Mouse (Mus musculus): ENCODE data around the gene Gm3336. TPM values are rescaled to one million over a fixed set of nuclear protein-coding genes. Genes with fewer than 3 reads are reported as not detected.

Gm3336 gene
- polyA plus RNA-seq (2014; fragmentation: Nextera tagmentation; extraction: Ambion mirVana), result not detected in 2 replicates

DNA sequence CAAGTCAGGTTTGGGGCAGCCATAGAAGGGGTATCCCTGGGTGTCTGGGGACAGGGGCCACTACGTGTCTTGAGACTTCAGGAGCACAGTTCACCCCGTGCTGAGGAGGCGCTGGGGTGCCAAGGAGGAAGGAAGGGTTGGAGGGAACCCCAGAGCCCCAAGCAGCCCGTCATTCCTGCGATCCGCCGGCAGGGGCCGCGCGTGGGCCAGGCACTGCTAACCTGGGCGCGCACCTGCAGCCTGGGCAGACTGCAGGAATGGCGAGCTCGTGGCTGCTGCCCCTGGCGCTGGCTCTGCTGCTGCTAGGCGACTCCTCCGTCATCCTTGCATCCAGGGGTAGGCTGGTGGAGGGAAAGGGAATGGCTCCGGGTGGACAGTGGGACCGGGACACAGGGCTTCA lies at the start of gene Gm3336:
TSS of gene Gm3336 (plus strand) at position 247 of the 400 bp plus-strand sequence.
- DNase-seq (ENCODE audit: low spot score), result peak; percentile 80
- Histone ChIP-seq H3K36me3 (ENCODE audit: control insufficient read depth, insufficient read depth, low read length) (no peaks in the 10 kb centered on the region), H3K4me2 (ENCODE audit: low read depth, low read length, severe bottlenecking) (no peak within 1 kb of the TSS), H3K9ac (ENCODE audit: low read length) (no peak within 1 kb of the TSS; the same call in 1 of the 2 replicates), H3K4me3 (ENCODE audit: low read depth, low read length) (no peak within 1 kb of the TSS), H3K4me1 (replicated peaks; ENCODE audit: control insufficient read depth, insufficient read depth, low read length) (no peaks in the 10 kb centered on the region), H3K27me3 (ENCODE audit: control insufficient read depth, insufficient read depth, low read length) (no peaks in the 10 kb centered on the region), H3K9me3 (ENCODE audit: control insufficient read depth, low read length) (no peaks in the 10 kb centered on the region), H3K27ac (ENCODE audit: low read depth, low read length) (no peak within 1 kb of the TSS)
- ATAC-seq (replicated peaks; ENCODE audit: low FRiP score), result peak; percentile 45; the same call in 1 of the 2 replicates
- WGBS, result 1% methylated on average over 19 of the region's 19 CpGs

DNA sequence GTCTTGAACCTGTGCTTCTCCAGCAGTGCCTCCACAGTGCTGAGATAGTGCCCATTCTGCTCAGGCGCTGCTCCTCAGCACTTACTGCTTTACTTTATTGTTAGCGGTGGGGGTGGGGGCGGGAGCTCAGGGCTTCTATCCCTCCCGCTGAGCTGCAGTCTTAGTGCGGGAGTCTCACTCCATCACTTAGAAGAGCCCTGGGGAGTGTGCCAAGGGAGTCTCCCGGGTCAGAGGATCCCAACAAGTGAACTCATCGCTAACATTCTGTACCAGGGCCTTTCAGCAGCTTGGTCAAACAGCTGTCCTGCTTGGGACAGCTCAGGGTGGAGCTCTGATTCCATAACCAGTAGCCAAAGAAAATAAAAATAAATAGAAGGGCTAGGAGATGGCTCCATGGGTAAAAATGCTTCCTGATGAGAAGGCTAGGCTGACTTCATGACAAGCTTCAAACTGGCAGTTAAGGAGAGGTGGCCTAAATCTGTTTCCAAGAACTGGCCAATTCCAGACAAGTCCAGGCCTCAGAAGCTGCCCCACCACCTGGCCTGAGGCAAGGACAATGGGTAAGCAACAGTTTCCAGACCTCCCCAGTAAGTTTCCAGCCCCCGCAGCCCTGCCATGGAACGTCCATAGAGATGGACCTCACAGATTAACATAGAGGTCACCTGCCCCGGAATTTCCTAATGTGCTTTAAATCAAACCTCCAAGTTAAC lies 46.6 kb upstream of the Gm3336 start:
- no peaks in the 10 kb centered on the region for H3K36me3 ChIP-seq (ENCODE audit: control insufficient read depth, insufficient read depth, low read length)
- WGBS, result 57% methylated on average over 10 of the region's 10 CpGs
- ATAC-seq (replicated peaks; ENCODE audit: low FRiP score), result no peak
- H3K27me3 ChIP-seq (ENCODE audit: control insufficient read depth, insufficient read depth, low read length), result no peaks in the 10 kb centered on the region
- peaks cover 11% of the 10 kb centered on the region for H3K4me1 ChIP-seq (replicated peaks; ENCODE audit: control insufficient read depth, insufficient read depth, low read length)
- no peak overlapping the region for H3K4me2 ChIP-seq (ENCODE audit: low read depth, low read length, severe bottlenecking)
- no peak overlapping the region; the same call in 1 of the 2 replicates for H3K9ac ChIP-seq (ENCODE audit: low read length)
- no peaks in the 10 kb centered on the region for H3K9me3 ChIP-seq (ENCODE audit: control insufficient read depth, low read length)
- DNase-seq (ENCODE audit: low spot score), result no peak
- no peak overlapping the region for H3K27ac ChIP-seq (ENCODE audit: low read depth, low read length)
- no peak overlapping the region for H3K4me3 ChIP-seq (ENCODE audit: low read depth, low read length)

DNA sequence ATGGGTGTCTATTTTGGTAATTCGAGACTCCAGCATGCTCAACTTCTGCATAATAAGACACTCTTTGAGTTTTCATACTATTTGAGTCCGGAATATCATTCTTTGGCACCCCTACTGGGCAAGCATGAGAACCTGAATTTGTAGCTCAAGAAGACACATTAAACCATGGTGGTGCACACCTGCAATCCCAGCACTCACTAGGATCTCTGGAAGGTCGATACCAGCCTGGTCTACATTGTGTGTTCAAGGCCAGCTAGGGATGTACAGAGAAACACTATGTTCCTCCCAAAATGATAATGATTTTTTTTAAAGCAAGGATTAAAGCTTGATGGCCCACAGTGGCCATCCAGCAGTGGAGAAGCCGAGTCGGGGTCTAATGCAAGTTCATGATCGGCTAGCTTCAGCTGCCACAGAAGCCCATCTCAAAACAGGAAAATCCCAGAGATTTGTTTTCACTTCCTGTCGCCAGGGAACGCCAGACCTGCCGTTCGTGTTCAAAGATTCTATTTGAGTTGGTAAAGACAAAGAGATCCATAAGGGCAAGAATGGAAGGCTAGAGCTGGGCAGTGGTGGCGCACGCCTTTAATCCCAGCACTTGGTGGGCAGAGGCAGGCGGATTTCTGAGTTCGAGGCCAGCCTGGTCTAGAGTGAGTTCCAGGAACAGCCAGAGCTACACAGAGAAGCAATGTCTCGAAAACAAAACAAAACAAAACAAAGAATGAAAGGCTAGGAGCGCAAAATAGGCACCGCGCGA lies 45.8 kb upstream of the Gm3336 start:
- H3K4me2 ChIP-seq (ENCODE audit: low read depth, low read length, severe bottlenecking), result peak overlapping the region; percentile 42; the same call in 1 of the 2 replicates
- H3K27me3 ChIP-seq (ENCODE audit: control insufficient read depth, insufficient read depth, low read length), result no peaks in the 10 kb centered on the region
- DNase-seq (ENCODE audit: low spot score), result no peak
- peaks cover 11% of the 10 kb centered on the region for H3K4me1 ChIP-seq (replicated peaks; ENCODE audit: control insufficient read depth, insufficient read depth, low read length)
- 40% methylated on average over 19 of the region's 19 CpGs for WGBS
- no peak for ATAC-seq (replicated peaks; ENCODE audit: low FRiP score)
- peak overlapping the region; percentile 81 for H3K27ac ChIP-seq (ENCODE audit: low read depth, low read length)
- no peaks in the 10 kb centered on the region for H3K36me3 ChIP-seq (ENCODE audit: control insufficient read depth, insufficient read depth, low read length)
- H3K9me3 ChIP-seq (ENCODE audit: control insufficient read depth, low read length), result no peaks in the 10 kb centered on the region
- H3K9ac ChIP-seq (ENCODE audit: low read length), result peak overlapping the region; percentile 56
- peak overlapping the region; percentile 63; the same call in 1 of the 2 replicates for H3K4me3 ChIP-seq (ENCODE audit: low read depth, low read length)

DNA sequence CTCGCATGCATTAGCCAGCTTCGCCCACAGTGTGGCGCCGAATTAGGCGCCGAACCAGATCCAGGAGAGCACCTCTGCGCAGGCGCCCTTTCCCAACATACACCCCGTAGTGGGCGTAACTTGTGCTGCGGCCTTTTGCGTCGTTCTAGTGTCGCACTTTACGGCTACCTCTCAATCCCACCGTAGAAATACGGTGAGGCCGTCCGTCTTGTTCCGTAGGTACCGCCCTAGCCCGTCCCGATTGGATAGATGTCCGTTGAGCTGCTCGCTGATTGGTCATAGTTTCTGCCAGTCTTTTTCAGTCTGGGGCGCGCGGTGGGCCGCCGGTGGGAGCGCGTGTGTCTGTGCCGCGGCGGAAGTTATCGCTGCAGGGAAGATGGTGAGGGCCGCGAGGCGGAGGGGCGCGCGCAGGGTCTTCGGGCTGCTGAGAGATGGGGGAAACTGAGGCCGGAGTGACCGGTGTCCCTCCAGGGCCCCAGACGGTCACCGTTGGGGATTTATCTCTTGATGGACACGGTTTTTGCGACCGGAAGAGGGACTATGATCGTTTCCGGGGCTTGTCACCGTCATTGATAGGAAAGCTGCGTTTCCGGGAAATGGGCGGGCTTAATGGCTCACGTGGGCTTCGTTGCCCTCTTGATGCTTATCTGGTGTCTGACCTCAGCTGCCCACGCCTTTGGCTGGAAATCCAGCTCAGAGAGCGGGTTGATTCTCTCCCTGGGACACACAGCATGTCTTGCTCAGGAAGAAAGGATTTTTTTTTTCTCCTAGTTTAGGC lies 45.1 kb upstream of the Gm3336 start, which contains the start of gene Lsm4:
TSS of gene Lsm4 (plus strand) at position 170 of the 778 bp plus-strand sequence.
- Histone ChIP-seq H3K4me2 (ENCODE audit: low read depth, low read length, severe bottlenecking) (peak within 1 kb of the TSS; percentile 74), H3K4me1 (replicated peaks; ENCODE audit: control insufficient read depth, insufficient read depth, low read length) (peaks cover 11% of the 10 kb centered on the region), H3K36me3 (ENCODE audit: control insufficient read depth, insufficient read depth, low read length) (peaks cover 5% of the 10 kb centered on the region; the same call in 1 of the 2 replicates), H3K27ac (ENCODE audit: low read depth, low read length) (peak within 1 kb of the TSS; percentile 87), H3K9ac (ENCODE audit: low read length) (peak within 1 kb of the TSS; percentile 75), H3K27me3 (ENCODE audit: control insufficient read depth, insufficient read depth, low read length) (no peaks in the 10 kb centered on the region), H3K9me3 (ENCODE audit: control insufficient read depth, low read length) (no peaks in the 10 kb centered on the region), H3K4me3 (ENCODE audit: low read depth, low read length) (peak within 1 kb of the TSS; percentile 63)
- WGBS, result under 1% methylated on average over 60 of the region's 60 CpGs
- ATAC-seq (replicated peaks; ENCODE audit: low FRiP score) (peak; percentile 97), DNase-seq (ENCODE audit: low spot score) (peak; percentile 98)

DNA sequence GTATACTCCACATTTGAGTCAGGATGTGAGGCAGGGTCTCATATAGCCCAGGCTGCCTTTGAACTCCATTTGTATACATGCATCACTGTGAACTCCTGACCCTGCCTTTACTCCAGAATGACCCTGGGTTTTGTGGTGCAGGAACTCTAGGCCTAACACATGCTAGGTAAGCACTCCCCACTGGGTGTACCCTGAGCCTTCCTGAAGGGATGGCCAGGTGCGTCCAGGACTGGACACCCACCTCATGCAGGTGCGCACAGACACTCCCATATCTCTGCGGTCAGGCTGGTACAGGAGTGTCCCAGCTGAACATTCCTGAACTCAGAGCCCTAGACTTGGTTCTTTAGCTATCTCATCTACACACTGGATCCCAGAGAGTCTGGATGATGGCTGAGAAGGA lies 44.2 kb upstream of the Gm3336 start:
- Histone ChIP-seq H3K4me3 (ENCODE audit: low read depth, low read length) (peak overlapping the region; percentile 63), H3K36me3 (ENCODE audit: control insufficient read depth, insufficient read depth, low read length) (peaks cover 11% of the 10 kb centered on the region; the same call in 1 of the 2 replicates), H3K27me3 (ENCODE audit: control insufficient read depth, insufficient read depth, low read length) (no peaks in the 10 kb centered on the region), H3K4me2 (ENCODE audit: low read depth, low read length, severe bottlenecking) (peak overlapping the region; percentile 74), H3K9ac (ENCODE audit: low read length) (peak overlapping the region; percentile 75), H3K27ac (ENCODE audit: low read depth, low read length) (peak overlapping the region; percentile 87), H3K9me3 (ENCODE audit: control insufficient read depth, low read length) (no peaks in the 10 kb centered on the region), H3K4me1 (replicated peaks; ENCODE audit: control insufficient read depth, insufficient read depth, low read length) (peaks cover 11% of the 10 kb centered on the region)
- no peak for DNase-seq (ENCODE audit: low spot score)
- 0 out of 2 replicates have a peak, but pooled peaks have one; percentile 9 for ATAC-seq (replicated peaks; ENCODE audit: low FRiP score)
- WGBS, result 81% methylated on average over 3 of the region's 3 CpGs

DNA sequence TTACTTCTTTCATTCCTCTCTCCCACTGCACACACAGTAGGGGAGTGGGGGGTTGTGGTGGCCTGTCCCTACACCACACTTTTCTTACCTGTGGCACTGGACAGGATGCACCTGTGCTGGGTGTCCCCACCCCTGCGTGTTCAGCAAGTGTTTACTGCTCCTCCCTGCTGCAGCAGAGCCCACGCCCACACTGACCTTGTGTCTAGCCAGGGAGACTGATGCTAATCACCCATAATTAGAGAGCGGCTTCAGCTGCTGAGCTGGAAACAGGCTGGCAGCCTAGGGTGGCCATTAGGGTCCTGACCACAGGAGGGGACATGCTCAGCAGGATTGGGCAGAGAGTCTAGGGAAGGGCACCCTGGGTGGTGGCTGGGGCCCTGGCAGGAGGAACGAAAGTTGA lies 43.6 kb upstream of the Gm3336 start:
- no peak overlapping the region for H3K4me3 ChIP-seq (ENCODE audit: low read depth, low read length)
- WGBS, result 82% methylated on average over 4 of the region's 4 CpGs
- H3K9ac ChIP-seq (ENCODE audit: low read length), result peak overlapping the region; percentile 75; the same call in 1 of the 2 replicates
- peaks cover 11% of the 10 kb centered on the region for H3K4me1 ChIP-seq (replicated peaks; ENCODE audit: control insufficient read depth, insufficient read depth, low read length)
- ATAC-seq (replicated peaks; ENCODE audit: low FRiP score) (no peak), DNase-seq (ENCODE audit: low spot score) (no peak)
- no peak overlapping the region for H3K27ac ChIP-seq (ENCODE audit: low read depth, low read length)
- peaks cover 15% of the 10 kb centered on the region; the same call in 1 of the 2 replicates for H3K36me3 ChIP-seq (ENCODE audit: control insufficient read depth, insufficient read depth, low read length)
- no peaks in the 10 kb centered on the region for H3K27me3 ChIP-seq (ENCODE audit: control insufficient read depth, insufficient read depth, low read length)
- no peak overlapping the region for H3K4me2 ChIP-seq (ENCODE audit: low read depth, low read length, severe bottlenecking)
- no peaks in the 10 kb centered on the region for H3K9me3 ChIP-seq (ENCODE audit: control insufficient read depth, low read length)

DNA sequence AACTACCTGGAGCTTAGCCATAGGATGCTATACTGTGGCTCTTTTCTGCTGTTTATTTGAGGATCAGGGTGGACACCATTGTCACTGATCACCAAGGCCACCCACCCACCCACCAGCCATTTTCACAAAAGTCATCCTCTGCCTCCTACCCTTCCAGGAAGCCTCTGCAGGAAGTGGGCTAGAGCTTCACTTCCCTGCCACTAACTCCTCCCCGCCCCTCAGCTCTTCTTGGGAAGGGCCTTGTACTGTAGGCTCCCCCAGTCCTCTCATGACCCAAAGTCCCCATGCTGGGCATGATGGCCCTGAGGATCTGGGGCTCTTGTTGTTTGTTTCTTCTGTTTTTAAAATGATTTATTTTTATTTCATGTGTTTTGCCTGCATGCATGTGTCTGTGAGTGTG lies 43.0 kb upstream of the Gm3336 start:
- ATAC-seq (replicated peaks; ENCODE audit: low FRiP score) (no peak), DNase-seq (ENCODE audit: low spot score) (no peak)
- no peaks in the 10 kb centered on the region for H3K27me3 ChIP-seq (ENCODE audit: control insufficient read depth, insufficient read depth, low read length)
- peaks cover 15% of the 10 kb centered on the region; the same call in 1 of the 2 replicates for H3K36me3 ChIP-seq (ENCODE audit: control insufficient read depth, insufficient read depth, low read length)
- H3K9ac ChIP-seq (ENCODE audit: low read length), result no peak overlapping the region
- H3K4me3 ChIP-seq (ENCODE audit: low read depth, low read length), result no peak overlapping the region
- WGBS, result 74% methylated on average over 1 of the region's 1 CpGs
- peaks cover 11% of the 10 kb centered on the region for H3K4me1 ChIP-seq (replicated peaks; ENCODE audit: control insufficient read depth, insufficient read depth, low read length)
- H3K4me2 ChIP-seq (ENCODE audit: low read depth, low read length, severe bottlenecking), result no peak overlapping the region
- H3K9me3 ChIP-seq (ENCODE audit: control insufficient read depth, low read length), result no peaks in the 10 kb centered on the region
- no peak overlapping the region for H3K27ac ChIP-seq (ENCODE audit: low read depth, low read length)

DNA sequence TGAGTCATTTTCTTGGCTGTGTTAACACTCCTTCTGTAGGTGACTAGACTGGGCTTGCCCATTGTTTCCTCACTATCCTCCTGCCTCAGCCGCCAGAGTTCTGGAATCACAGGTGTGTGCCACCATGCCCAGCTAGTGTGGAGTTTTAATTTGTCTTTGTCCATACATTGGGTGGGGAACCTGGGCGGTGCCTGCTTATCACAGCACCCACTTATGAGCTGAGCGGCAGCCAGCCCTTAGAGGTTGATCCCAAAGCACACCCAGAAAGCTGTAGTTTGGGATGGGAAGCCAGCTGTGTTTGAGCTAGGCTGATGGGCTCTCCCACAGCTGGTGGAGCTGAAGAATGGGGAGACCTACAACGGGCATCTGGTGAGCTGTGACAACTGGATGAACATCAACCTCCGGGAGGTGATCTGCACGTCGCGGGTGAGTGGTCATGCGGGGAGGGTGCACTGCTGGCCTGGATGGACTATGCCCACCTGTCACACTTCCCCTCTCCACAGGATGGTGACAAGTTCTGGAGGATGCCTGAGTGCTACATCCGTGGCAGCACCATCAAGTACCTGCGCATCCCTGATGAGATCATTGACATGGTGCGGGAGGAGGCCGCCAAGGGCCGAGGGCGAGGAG lies 40.8 kb upstream of the Gm3336 start:
- Histone ChIP-seq H3K27ac (ENCODE audit: low read depth, low read length) (no peak overlapping the region), H3K4me2 (ENCODE audit: low read depth, low read length, severe bottlenecking) (no peak overlapping the region), H3K9ac (ENCODE audit: low read length) (no peak overlapping the region), H3K4me3 (ENCODE audit: low read depth, low read length) (no peak overlapping the region), H3K27me3 (ENCODE audit: control insufficient read depth, insufficient read depth, low read length) (no peaks in the 10 kb centered on the region), H3K9me3 (ENCODE audit: control insufficient read depth, low read length) (no peaks in the 10 kb centered on the region), H3K36me3 (ENCODE audit: control insufficient read depth, insufficient read depth, low read length) (peaks cover 15% of the 10 kb centered on the region; the same call in 1 of the 2 replicates), H3K4me1 (replicated peaks; ENCODE audit: control insufficient read depth, insufficient read depth, low read length) (peaks cover 13% of the 10 kb centered on the region)
- no peak for DNase-seq (ENCODE audit: low spot score)
- ATAC-seq (replicated peaks; ENCODE audit: low FRiP score), result no peak
- 90% methylated on average over 15 of the region's 15 CpGs for WGBS

All from forebrain, embryonic 11.5 days (tissue).